1 mouse cellular context compared by ENCODE assay signal in the genomic region with DNA sequence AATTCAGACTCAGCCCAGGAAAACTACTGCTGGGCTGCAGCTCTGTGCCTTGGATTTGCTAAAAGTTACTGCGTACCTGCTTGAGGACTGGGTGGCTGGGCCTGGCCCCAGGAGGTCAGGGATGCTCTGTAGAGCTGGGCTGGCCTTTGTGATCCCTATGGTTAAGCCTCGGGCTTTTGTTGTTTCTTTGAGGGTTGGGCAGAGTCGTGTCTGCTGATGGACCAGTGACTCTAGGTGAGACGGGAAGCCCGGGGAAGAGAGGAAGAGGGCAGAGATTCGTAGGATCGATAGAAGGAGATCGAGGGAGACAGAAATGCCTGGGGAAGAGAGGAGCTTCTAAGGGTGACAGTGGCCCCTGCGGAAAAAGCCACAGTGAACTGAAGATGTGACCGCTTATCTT.
TF ChIP-seq lines count a peak whose summit lies in the region.

A gene (plus strand): TSS at position 301 of the 400 bp plus-strand sequence.

TF ChIP-seq in MEL, 35 proteins besides CTCF, POLR2A, EP300 and RAD21 (continued from another document):
- TF ChIP-seq HCFC1 (IDR thresholded peaks at IDR 0.05; ENCODE audit: low read depth, low read length) (no peak), TAL1 (IDR thresholded peaks at IDR 0.05; ENCODE audit: low read length) (no peak), NRF1 (IDR thresholded peaks at IDR 0.05; ENCODE audit: insufficient read depth, low read depth, low read length, poor library complexity, severe bottlenecking) (no peak), MAZ (IDR thresholded peaks at IDR 0.05; ENCODE audit: low read depth, low read length) (no peak), KAT2A (conservative IDR thresholded peaks at IDR 0.05; ENCODE audit: low read depth, low read length) (no peak), USF1 (IDR thresholded peaks at IDR 0.05; ENCODE audit: low read depth, low read length) (no peak), ZC3H11A (IDR thresholded peaks at IDR 0.05; ENCODE audit: low read depth, low read length) (no peak), MXI1 (IDR thresholded peaks at IDR 0.05; ENCODE audit: low read depth, low read length) (no peak), ETS1 (IDR thresholded peaks at IDR 0.05; ENCODE audit: low read depth, low read length) (no peak)
TF ChIP-seq in MEL: peak in this region for 0.
